Mouse (Mus musculus): Measurements from ENCODE around the gene Cyp4f18.
A peak's percentile ranks its signal among the peaks of the same experiment; 100 is the strongest.
"Not testable (repeated sequence)": the region's sequence is repeated elsewhere in the genome, so short reads cannot be mapped to it uniquely, and the experiment has no call there.

The Cyp4f18 gene

GRCm38 (mm10) chr8:71981032-71981431 lies 28.4 kb downstream of the Cyp4f18 start:
- DNase-seq (ENCODE audit: low spot score in 2 of 2), result no peak

GRCm38 (mm10) chr8:71974211-71974610 lies 35.2 kb downstream of the Cyp4f18 start:
- no peak for DNase-seq (ENCODE audit: low spot score in 2 of 2)

GRCm38 (mm10) chr8:71971945-71972344 lies 37.5 kb downstream of the Cyp4f18 start:
- no peak for DNase-seq (ENCODE audit: low spot score in 2 of 2)

GRCm38 (mm10) chr8:71968636-71969035 lies 40.8 kb downstream of the Cyp4f18 start:
- DNase-seq (ENCODE audit: low spot score in 2 of 2), result no peak

GRCm38 (mm10) chr8:71968100-71968499 lies 41.3 kb downstream of the Cyp4f18 start:
- no peak for DNase-seq (ENCODE audit: low spot score in 2 of 2)

- DNase-seq (ENCODE audit: low spot score in 2 of 2), result no peak
These were observed 42.2 kb downstream of the Cyp4f18 start for GRCm38 (mm10) chr8:71967261-71967660.

GRCm38 (mm10) chr8:71966411-71966810 lies 43.0 kb downstream of the Cyp4f18 start:
- no peak for DNase-seq (ENCODE audit: low spot score in 2 of 2)

- DNase-seq (ENCODE audit: low spot score in 2 of 2), result no peak
These were observed 44.3 kb downstream of the Cyp4f18 start for GRCm38 (mm10) chr8:71965166-71965565.

- no peak for DNase-seq (ENCODE audit: low spot score in 2 of 2)
These were observed 45.4 kb downstream of the Cyp4f18 start for GRCm38 (mm10) chr8:71964051-71964450.

GRCm38 (mm10) chr8:71961796-71962195 lies 47.6 kb downstream of the Cyp4f18 start:
- no peak for DNase-seq (ENCODE audit: low spot score in 2 of 2)

- DNase-seq (ENCODE audit: low spot score in 2 of 2), result no peak
These were observed 48.9 kb downstream of the Cyp4f18 start for GRCm38 (mm10) chr8:71960483-71960882.

- DNase-seq (ENCODE audit: low spot score in 2 of 2), result no peak
These were observed 54.8 kb downstream of the Cyp4f18 start for GRCm38 (mm10) chr8:71954666-71955065.

- not testable (repeated sequence) for DNase-seq (ENCODE audit: low spot score in 2 of 2)
These were observed 56.3 kb downstream of the Cyp4f18 start for GRCm38 (mm10) chr8:71952961-71953700.

GRCm38 (mm10) chr8:71952489-71952888 lies 56.9 kb downstream of the Cyp4f18 start:
- DNase-seq (ENCODE audit: low spot score in 2 of 2), result no peak

GRCm38 (mm10) chr8:71951436-71952161 lies 57.8 kb downstream of the Cyp4f18 start:
- DNase-seq (ENCODE audit: low spot score in 2 of 2), result peak in 1 of 2 experiments; percentile 17

GRCm38 (mm10) chr8:71950482-71951221 lies 58.8 kb downstream of the Cyp4f18 start, which contains the start of gene Zfp961:
TSS of gene Zfp961 (plus strand) at chr8:71951038.
- peak; percentile 95 to 97 for DNase-seq (ENCODE audit: low spot score in 2 of 2)

GRCm38 (mm10) chr8:71948624-71949023 lies 60.8 kb downstream of the Cyp4f18 start:
- DNase-seq (ENCODE audit: low spot score in 2 of 2), result no peak

- no peak for DNase-seq (ENCODE audit: low spot score in 2 of 2)
These were observed 67.7 kb downstream of the Cyp4f18 start for GRCm38 (mm10) chr8:71941776-71942175.

GRCm38 (mm10) chr8:71940293-71941208 lies 68.9 kb downstream of the Cyp4f18 start:
- no peak for DNase-seq (ENCODE audit: low spot score in 2 of 2)
